8 mouse cellular contexts compared by ENCODE assay signal in the genomic region with DNA sequence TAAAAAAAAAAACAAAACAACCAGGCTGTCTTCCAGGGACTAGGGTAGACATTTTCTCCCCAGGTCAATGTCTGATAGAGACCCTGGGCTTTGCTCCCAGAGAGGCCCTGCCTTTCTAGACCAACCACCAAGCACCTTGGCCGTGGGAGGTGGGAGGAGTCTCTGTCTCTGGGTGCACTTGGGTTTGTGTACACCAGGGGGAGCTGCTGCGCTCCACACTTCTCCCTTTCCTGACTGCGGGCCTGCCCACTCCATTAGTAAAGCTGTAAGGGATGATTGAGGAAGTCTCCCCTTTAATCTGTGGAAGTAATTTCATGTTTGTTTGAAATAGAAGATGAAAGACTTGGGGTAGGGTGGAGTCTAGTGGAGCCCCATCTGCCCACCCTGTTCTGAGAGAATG. TPM values are rescaled to one million over a fixed set of nuclear protein-coding genes. Genes with fewer than 3 reads are reported as not detected.
DNase-seq lines count a peak whose midpoint lies in the region; ATAC-seq lines count a peak whose summit lies in the region.

No protein-coding gene starts in this region.

- intact Hi-C loops in left cerebral cortex, postnatal 4 days (cut with DNase I), result no loop called here
- intact Hi-C loops in left cerebral cortex, postnatal 36 days (cut with DNase I), result no loop called here

- peak; percentile 95 for ATAC-seq in megakaryocyte progenitor cell, adult 5-6 weeks (replicated peaks; ENCODE audit: poor library complexity)

- peak; percentile 49 to 60 for DNase-seq in cerebellum, postnatal 25 days
- DNase-seq in cerebellum, adult 11-12 months, result no peak
- DNase-seq in left cerebral cortex, postnatal 4 days, result peak; percentile 68
- no peak for DNase-seq in left cerebral cortex, postnatal 36 days (ENCODE audit: low spot score in 2 of 2)
- DNase-seq in adrenal gland, postnatal 25 days, result peak; percentile 45
- peak; percentile 76 for DNase-seq in induced T-regulatory cell, adult 2 months (ENCODE audit: low read depth)
- peak; percentile 71 for DNase-seq in thymus, postnatal 14 days

RNA-seq across cellular contexts. Expression of gene Gm17018, which starts 20.8 kb away (rescaled TPM):
- total RNA-seq in left cerebral cortex, postnatal 4 days (2021), result 10 to 100 TPM; 34.9 to 41.2 TPM
- total RNA-seq in left cerebral cortex, postnatal 36 days (2021), result 10 to 100 TPM; 74.2 to 75.2 TPM
- 26.2 and 31.8 TPM in 2 replicates for total RNA-seq in adrenal gland, postnatal 25 days (2021)
- total RNA-seq in megakaryocyte progenitor cell, adult 5-6 weeks (2015), result 21.1 and 32.4 TPM in 2 replicates
- 39.5 and 40.6 TPM in 2 replicates for total RNA-seq in megakaryocyte progenitor cell, adult 5-6 weeks (2017)

RNA-seq across cellular contexts. Expression of gene Poll, which starts 20.9 kb away (rescaled TPM):
- total RNA-seq in left cerebral cortex, postnatal 4 days (2021), result 1 to 10 TPM; 5.5 to 6.6 TPM
- total RNA-seq in left cerebral cortex, postnatal 36 days (2021), result 1 to 10 TPM; 9.0 to 9.8 TPM
- total RNA-seq in adrenal gland, postnatal 25 days (2021), result 12.4 and 15.5 TPM in 2 replicates
- total RNA-seq in megakaryocyte progenitor cell, adult 5-6 weeks (2015), result 5.6 and 7.0 TPM in 2 replicates
- total RNA-seq in megakaryocyte progenitor cell, adult 5-6 weeks (2017), result 13.2 and 18.5 TPM in 2 replicates

Comparison
In these comparisons a context has a peak if more than half of its experiments do, and no peak if none do; other contexts are left out.
1. DNase-seq: peak in cerebellum, postnatal 25 days (2 of 2), left cerebral cortex, postnatal 4 days (single experiment), adrenal gland, postnatal 25 days (single experiment), induced T-regulatory cell, adult 2 months (single experiment) and thymus, postnatal 14 days (single experiment); none in cerebellum, adult 11-12 months (single experiment) and left cerebral cortex, postnatal 36 days (0 of 2).